Mouse (Mus musculus) ovary, postnatal 36 days (tissue): ENCODE results near the gene 1700037C18Rik.

Source experiments
- DNase-seq: peaks from one replicate; pipeline ENCODE4 v3.0.0; 2022; ENCODE audit warnings: low spot score, mixed read lengths

1700037C18Rik gene

DNA sequence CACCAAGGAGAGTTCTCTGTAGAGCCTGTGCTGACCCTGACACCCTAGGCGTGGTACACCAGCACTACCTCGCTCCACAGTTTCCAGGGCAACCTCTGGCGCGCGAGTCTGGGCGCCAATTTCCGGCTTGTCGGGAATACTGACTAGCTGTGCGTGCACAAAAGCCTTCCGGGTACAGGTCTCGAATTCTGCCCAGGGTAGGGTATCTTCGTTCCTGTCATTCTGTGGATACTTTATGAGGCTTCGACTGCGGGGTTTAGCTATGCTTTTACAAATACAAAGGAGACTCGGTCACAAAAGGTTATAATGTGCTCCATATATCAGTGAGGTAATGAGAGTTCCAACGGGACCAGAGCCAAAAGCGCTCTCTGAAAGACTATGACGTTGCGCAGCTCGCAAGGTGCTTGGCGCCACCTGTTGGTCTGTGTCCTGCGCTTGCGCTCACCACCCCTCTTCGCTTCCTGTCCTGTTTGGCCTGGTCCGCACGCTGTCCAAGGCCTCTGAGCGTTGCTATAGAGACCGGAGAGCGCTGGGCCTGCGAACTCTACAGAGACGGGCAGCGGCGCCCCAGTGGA, at the start of gene 1700037C18Rik, which contains the start of gene Cluap1:
TSS of gene 1700037C18Rik (minus strand) at position 153 of the 575 bp plus-strand sequence.
TSS of gene Cluap1 (plus strand) at position 265 of the 575 bp plus-strand sequence.
- DNase-seq, result peak; percentile 91

DNA sequence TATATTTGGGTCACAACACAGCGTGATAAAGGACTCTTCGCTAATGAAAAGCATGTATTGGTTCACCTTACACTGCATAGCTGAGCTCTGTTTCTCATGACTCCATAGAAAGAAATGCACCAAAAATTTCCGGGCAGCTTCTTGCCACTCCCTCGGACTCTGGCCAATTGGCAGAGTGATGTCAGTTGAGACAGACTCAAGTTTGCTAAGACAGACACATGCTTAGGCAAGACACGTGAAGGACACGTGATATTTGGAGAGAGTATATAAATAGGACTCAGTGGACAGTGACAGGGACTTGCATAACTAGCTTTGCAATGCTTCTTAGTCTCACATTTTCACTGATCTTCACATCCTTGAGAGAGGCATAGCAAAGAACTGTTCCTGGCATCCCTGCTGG, 47.9 kb upstream of the 1700037C18Rik start:
- DNase-seq, result no peak

DNA sequence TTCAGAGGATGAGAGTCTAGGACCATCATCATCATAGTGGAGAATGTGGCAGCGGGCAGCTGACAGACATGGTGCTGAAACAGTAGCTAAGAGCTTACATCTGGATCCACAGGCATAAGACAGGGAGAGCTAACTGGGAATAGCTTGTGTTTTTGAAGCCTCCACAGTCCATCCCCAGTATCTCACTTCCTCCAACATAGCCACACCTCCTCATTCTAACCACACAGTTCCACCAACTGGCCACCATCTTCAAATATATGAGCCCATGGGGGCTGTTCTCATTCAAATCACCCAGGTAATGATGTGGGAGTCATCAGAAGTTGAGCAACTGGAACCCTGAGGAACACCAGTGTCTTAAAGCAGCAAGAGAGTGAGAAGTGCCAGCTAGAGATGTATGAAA, 42.7 kb upstream of the 1700037C18Rik start:
- no peak for DNase-seq

DNA sequence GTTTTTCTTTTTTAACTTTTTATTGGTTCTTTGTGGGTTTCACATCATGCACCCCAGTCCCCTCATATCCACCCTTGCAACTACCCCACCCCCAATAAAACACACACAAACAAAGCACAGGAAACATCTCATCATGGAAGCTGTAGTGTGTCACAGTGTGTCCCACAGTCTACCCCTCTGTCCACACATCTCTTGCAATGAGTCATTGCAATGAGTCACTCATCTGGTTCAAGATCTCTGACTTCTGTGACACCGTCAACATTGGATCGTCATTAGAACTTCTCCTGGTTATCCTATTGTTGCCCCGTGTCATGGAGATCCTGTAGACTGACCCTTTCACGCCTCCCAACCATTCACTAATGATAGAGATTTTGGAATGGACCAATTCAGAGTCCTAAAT, 26.2 kb upstream of the 1700037C18Rik start:
- DNase-seq, result no peak

DNA sequence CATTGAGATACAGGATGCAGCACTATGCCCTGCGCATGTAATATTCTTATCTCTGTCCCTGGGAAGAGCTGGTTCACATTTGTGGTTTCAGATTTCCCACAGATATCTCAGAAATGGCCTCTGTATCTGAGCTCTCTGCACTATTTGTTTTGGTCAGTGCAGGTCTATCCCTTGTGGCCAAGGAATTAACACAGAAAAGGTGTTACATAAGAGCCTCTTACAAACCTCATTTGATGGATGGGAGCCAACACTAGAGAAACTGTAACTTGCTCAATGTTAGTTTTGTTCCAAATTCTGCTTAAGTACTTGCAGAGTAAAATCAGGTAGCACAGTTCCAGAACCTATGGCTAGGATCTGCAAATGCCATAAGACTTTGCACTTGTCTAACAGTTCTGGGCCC, 25.6 kb upstream of the 1700037C18Rik start:
- DNase-seq, result no peak

DNA sequence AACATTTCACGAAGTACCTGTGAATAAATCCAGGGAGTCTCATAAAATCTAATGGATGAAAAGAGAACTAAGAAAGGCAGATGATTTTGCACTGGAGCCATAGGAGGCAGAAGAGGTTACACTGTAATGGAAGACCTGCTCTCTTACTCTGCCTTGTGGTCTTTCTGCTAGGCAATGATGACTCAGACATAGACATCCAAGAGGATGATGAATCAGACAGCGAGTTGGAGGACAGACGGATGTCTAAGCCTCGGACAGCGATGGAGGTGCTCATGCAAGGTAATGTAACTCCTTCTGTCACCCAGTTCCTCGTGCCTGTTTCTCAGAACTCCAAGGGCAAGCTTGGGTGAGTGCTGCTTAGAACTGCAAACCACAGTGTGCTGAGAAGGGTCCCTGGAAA, 25.0 kb upstream of the 1700037C18Rik start:
- no peak for DNase-seq

DNA sequence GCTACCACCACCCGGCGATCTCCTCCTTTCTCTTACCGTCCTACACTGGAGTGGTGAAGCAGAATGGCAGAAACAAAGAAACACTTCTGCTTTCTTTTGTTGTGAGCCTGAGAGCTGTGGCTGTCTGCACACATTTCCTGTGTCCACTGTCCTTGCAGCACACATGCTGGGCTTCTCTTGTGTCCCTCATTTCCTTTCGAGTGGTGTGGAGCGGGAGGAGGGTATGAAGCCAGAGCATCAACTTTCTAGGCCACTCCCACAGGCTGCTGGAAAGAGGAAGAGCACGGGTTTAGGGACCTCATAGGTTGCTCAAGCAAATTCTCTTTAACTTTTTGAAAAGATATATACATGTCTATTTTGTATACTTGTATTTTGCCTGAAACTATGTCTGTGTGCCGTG, 20.7 kb upstream of the 1700037C18Rik start:
- DNase-seq, result no peak

DNA sequence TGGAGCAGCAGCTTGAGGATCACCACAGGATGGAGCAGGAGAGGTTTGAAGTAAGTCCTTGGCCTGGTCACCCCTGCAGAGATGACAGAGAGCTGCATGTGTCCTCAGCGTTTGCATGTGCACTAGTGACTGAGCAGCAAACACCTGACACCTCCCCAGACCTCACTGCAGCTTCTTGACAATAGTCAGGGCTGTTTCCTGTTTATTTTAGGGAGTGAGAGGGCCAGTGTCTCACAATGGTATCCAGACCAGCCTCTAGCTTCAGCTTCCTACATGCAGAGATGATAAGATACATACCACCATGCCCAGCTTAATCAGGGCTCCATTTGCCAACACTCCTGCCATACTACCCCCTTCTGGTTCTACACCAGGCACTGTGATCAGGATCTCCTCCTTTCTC, 20.1 kb upstream of the 1700037C18Rik start:
- DNase-seq, result no peak

DNA sequence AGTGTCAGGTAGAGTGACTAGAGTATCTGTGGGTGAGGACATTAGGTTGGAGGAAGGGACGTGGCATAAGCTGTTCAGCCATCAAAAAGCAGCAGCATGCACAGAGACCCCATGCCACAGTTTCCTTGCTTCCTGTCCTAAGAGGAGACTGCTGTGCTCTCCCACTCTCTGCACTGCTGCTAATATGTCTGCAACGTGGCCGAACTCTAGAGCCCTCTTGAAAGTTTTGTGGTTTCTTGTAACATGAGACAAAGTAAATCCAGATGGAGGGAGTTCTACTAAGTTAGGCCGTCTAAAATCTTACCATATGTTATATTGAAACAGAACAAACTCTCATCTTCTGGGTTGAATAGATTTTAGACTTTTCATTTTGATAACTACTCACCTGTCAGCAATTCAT, 15.5 kb upstream of the 1700037C18Rik start:
- DNase-seq, result no peak

DNA sequence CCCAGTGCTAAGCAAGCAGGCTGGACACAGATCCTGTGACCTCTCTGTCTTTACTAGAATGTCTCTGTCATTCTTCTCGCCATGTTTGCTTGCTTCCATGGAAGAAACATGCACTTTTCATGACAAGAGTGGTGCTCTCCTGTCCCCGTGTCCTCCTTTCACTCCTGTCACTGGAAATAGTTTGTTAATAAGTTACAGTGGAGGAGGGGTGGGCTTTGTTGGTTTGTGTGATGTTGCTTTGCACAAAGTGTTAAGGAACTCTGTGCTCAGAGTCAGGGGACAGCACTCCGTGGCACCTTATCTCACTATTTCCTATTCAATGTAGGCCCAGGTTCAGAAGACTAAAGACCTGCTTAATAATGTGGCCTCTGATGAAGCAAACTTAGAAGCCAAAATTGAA, 15.0 kb upstream of the 1700037C18Rik start:
- DNase-seq, result no peak

DNA sequence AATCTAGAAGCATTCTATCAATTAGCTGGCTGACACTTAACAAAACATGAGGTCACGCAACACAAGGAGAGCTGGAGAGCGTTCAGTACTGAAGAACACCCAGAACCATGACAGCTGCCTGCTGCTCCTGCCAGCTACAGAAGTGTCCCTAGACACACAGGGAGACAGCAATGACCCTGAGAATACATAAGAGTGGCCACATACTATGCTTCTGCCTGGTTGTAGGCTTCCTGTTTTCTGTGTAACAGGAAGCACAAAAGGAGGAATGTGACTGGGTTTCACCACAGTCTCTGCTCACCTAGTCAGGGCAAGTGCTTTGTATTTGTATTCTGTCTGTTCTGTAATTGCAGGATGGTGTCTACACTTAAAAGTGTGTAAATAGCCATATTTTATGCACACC, 12.3 kb upstream of the 1700037C18Rik start:
- no peak for DNase-seq

DNA sequence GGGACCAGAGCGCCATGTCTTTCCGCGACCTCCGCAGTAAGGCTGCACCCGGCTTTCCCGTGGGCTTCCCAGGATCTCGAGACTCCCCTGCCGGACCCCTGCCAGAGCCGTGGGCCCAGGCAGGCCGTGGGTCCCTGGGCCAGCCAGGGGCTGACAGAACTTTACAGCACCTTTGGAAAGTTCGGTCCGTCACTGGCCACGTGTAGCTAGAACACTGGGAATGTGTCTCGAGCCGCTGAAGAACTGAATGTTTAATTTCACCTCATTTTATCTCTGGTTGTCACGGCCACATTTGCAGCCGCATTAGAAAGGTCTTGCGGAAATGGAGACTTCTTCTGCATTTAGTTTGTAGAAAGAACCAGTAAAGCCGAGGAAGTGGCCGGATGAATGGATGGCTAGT, 629 bp upstream of the 1700037C18Rik start:
- no peak for DNase-seq

DNA sequence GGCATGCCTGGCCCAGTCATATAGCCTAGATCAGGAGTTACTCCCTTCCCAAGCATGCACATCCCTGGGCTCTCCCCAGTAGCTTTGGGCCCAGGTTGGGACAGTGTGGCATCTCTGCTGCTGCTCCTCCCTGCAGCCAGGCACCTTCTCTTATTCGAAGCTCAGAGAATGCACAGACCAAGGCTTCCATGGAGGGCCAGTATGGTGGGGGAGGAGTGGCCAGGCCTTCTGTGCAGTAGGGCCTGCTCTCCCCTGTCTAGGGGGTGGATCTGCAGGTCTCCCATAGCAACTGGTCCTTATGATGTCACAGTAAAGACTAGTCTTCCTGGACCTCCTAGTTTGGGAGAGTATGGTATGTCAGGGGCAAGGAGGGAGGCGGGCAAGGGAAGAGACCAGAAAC, 1.0 kb downstream of the 1700037C18Rik start:
- no peak for DNase-seq

DNA sequence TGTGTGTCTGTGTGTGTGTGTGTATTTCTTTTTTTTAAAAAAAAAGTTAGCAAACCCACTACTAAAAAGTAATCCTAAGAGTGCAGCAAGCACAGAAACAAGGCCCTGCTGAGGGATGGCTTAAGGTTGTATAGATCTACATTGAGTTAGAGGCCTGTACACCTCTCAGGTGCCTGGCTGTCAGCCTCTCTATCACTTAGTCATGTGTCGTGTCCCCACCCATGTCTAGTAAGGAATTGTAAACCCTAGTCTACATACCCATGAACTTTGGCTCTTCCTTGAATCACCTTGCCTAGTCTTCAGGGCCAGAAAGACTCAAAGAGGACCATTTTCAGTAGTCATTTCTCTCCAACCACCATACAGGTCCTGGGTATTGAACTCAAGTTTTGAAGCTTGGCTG, 11.9 kb downstream of the 1700037C18Rik start:
- DNase-seq, result no peak

DNA sequence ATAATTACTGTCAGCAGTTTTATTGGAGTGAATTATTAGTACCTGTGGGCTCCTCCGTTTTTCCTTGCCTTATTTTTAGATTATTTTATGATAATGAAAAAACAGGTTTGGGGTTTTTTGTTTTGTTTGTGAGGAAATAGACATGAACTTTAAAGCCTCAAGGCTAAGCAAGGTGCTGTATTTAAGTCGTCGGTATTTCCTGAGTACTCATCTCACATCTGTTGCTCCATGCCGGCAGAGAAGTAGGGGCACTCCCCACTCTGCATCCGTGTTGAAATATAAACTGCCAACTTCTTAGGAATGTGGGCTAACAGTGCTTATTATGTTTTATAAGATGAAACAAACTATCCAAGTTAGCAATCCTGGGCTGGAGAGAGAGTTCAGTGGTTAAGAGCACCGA, 12.4 kb downstream of the 1700037C18Rik start:
- DNase-seq, result no peak

DNA sequence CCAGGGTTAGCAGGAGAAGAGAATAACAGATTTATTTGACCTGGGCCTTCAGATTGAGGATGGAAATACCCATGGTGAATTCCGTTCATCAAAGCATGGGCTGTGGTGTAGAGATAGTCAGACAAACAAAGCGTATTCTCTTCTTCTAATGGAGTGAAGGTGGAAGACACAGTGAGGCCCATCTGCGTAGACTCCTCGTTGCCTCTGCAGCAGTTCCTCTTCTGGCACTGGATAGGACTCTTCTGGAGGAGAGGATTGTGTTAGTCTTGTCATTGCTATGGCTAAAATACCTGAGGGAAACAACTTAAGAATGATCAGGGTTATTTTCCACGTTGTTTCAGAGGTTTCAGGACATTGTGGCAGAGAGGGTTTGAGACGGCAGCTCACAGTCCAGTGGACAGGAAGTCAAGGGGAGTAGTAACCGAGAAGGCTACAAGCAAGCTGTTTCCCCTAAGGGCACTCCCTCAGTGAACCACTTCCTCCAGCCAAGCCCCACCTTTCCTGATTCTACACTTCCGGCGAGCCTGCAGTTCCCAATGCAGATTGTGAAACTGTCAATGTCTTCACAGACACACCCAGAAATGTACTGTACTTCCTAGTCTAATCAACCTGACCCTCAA, 13.2 kb downstream of the 1700037C18Rik start:
- no peak for DNase-seq

DNA sequence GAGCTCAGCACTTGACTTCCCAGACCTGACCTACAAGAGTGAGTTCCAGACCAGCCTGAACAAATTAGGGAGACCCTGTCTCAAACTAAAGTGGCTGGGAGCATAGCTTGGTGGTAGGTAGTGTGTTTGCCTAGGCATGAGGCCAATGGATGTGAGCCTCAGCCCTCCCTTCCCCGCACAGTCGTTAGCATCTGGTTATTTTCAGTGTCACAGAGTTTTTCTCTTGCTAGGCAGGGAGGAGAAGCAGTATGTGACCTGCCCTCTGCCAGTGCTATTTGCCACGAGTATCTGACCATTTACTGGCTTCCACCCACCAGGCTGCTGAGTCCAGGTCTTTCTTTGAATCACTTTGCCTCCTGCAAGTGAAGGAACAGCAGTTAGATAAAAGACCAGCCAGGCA, 14.8 kb downstream of the 1700037C18Rik start:
- no peak for DNase-seq

DNA sequence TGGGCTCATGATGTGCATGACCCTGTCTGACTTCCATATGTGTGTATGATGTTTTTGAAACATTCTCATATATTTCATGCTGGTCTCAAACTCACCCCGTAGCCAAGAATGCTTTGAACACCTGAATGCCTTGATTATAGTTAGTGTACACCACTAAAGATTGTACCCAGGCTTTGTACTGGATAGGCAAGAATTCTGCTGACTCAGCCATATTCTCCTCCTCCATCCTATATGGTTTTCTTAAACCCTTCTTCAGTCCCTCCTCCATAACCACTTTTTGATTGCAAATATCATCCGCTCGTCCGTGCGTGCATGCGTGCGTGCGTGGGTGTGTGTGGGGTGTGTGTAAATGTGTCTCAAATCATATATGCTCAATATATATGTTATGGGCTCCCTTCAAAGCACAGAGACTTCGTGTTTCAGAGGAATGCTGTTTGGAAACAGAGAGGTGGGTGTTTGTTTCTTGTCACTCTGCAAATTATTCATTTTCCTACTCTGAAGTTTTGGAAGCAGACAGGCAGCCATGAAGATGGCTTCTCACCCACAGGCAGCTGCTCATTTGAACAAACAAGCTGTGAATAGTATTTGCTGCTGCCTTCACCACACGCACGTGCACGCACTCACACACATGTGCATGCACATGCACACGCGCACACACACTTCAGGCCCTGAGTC, 16.7 kb downstream of the 1700037C18Rik start:
- DNase-seq, result no peak

DNA sequence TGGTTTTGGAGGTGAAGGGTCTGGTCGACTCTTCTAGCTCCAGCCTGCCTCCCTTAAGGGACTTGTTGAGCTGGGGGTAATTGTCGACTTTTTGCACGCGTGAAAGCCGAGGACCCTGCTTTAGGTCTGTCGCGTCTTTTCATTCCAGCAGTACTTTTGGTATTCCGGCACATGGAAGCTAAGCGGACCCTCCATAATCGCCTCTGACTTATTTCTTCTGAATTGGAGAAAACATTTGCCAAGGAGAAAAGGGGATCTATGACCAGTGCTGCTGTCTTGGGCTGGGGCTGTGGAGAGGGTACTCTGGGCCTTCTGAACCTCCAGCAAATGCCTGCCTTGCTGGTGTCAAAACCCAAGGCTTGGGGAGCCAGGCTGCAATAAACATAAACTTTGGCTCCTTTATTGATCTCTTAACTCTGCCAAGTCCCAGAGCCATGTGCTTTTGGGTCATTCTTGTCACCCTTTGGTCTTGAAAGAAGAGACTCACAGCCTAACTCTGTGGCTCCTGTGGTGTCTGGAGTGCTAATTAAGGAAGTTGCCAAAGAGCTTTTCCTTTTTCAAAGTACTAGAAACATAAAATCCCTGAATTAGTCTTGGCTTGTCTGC, 23.3 kb downstream of the 1700037C18Rik start:
- no peak for DNase-seq

DNA sequence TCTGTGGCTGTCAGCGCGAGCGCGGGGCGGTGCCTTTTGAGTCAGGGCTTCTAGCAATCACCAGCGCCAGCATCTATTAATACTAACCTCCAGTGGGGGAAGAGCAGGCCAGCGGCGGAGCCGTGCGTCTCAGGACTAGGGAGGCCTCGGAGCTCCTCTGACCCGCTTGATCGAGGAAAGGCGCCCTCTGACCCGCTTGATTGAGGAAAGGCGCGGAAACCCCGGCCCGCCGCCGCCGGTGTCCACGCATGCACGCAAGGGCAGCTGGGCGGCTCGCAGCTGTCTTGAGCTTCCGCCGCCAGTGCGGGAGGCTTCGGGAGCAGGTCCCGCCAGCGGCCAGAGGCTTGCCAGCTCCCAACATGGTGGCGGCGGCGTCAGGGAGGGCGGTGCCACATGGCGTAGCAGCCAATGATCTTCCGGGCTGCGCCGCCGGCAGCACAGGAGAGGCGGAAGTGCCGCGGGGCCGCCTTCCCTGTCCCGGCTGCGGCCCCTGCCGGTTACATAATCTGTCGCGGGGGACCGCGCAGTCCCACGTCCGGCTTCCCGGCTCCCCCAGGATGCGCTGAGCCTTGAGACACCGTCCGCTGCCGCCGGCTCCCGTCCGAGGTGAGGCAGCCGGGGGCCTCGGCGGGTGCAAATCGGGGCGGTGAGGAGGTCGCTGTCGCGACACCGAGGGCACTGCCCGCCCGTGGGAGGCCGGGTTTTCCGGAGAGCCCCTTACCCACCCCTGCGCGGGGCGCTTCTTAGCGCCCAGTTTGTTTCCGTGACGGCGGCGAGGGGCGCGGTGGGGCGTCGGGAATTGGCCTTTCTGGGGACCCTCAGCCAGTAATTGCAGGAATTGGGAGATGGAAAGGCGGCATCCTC, 24.1 kb downstream of the 1700037C18Rik start, which contains the start of the genes Zfp597 and Gm20695:
TSS of gene Zfp597 (minus strand) at position 361 of the 864 bp plus-strand sequence.
TSS of gene Gm20695 (plus strand) at position 448 of the 864 bp plus-strand sequence.
- DNase-seq, result peak; percentile 96

DNA sequence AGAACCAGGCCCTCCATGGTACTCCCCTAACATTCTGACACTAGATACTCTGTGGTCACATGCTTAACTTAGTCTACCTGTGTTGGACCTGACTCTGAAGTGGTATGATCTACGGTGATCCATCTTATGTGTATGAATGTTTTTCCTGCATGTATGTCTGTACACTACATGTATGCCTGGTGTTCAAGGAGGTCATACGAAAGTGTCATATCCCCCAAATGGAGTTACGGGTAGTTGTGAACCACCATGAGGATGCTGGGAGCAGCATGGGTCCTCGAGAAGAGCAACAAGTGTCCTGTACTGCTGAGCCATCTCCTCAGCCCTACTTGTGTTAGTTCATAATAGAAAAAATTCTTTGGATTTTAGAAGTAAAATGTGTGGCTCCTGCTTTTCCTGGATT, 32.1 kb downstream of the 1700037C18Rik start:
- DNase-seq, result no peak
